Mouse (Mus musculus): ENCODE results near the gene Ptov1.
A peak's percentile ranks its signal among the peaks of the same experiment; 100 is the strongest.

Gene Ptov1

DNA sequence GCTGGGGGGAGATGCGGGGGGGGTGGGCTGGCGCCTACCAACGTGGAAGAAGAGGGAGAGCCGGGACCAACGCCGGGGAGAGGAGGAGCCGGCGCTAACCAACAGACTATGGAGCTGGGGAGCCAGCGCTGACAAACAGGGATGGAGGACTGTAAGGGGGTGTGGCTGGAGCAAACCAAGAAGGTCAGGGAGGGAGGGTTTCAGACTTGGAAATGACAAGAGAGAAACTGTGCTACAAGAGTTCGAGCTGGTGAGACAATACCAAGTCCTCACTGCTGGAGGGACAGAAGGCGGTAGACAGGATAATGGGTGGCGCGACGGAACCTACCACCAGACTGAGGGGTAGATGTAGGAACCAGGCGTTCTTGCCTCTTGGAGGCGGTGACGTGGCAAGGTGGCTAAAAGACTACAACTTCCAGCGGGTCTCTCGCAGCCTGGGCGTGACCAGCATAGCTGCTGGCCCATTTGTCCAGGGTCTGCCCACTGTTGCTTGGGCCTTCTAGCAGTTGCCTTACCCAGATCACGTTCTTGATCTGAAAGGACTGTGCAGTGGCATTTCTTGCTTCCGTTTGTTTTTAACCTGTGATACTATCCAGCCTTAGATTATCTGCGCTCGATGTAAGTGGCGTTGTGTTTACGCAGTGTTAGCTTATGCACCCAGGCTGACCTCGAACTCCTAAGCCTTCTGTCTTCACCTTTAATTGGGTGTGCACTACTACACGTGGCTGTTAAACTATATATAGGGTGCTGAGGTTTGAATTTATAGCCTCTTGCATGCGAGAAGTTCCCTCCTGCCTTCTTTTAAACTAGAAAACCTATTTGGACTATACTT is at the start of gene Ptov1:
Gene Ptov1, minus strand, starts transcription at position 92 of the 832 bp plus-strand sequence.
- DNase-seq (ENCODE audit: low read depth) = peak; percentile 89

- no peak for DNase-seq (ENCODE audit: low read depth)
Measured at GRCm38 (mm10) chr7:44919127-44919526, 49.5 kb upstream of the Ptov1 start.

- DNase-seq (ENCODE audit: low read depth) = no peak
Measured at GRCm38 (mm10) chr7:44918219-44918618, 48.6 kb upstream of the Ptov1 start.

DNA sequence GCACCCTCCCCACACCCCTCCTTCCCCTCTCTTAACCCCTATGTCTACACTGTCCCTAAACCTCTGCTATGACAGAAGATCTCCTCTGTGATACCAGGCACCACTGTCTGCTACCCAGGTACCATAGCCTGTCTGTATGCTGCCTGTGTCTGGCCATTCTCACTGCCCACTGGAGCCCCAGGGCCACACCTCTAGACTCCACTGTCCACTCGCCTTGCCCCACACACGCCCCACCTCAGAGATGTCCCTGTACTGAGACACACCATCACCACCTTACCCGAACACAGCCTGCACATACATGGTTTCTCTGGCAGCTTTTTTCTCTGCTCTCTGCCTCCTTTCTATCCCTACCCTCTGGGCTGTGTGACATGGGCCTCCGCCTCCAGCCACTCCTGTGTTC is 47.3 kb upstream of the Ptov1 start:
- no peak for DNase-seq (ENCODE audit: low read depth)

GRCm38 (mm10) chr7:44916191-44916590 is 46.6 kb upstream of the Ptov1 start:
- no peak for DNase-seq (ENCODE audit: low read depth)

- DNase-seq (ENCODE audit: low read depth) = no peak
Measured at GRCm38 (mm10) chr7:44915314-44915713, 45.7 kb upstream of the Ptov1 start.

GRCm38 (mm10) chr7:44914396-44914795 is 44.8 kb upstream of the Ptov1 start:
- DNase-seq (ENCODE audit: low read depth) = no peak

DNA sequence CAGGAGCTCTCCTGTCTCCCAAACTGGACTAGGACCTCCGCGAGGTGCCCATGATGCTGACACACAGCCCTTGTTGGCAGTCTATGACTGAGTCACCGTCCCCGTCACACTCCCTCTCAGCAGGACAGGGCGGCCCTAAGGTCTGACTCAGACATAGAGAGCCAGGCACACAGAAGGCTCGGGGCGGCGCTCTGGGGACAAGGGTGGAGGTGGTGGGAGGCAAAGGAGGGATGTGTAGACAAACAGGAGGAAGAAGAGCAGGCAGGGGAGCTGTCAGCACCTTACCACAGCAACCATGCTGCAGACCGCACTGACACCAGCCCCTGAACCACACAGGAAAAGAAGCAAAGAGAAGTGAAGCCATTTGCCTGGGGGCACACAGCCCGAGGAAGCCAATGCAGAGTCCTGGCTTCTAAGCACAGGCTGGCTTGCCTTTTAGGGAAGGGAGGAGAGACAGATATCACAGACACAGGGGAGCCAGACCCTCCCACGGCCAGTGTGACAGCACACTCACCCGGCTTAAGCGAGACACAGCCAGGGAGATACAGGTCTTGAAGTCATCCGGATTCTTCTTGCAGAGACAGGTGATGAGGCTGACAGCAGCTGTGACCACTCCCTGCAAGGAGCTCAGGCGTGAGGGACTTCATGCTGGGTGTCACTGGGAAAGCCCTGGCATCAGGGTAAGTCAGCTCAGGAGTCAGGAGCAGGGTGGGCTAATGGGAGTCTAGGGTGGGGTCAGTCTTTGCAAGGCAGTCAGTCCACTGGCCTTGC is 39.3 kb upstream of the Ptov1 start:
- DNase-seq (ENCODE audit: low read depth) = no peak

DNA sequence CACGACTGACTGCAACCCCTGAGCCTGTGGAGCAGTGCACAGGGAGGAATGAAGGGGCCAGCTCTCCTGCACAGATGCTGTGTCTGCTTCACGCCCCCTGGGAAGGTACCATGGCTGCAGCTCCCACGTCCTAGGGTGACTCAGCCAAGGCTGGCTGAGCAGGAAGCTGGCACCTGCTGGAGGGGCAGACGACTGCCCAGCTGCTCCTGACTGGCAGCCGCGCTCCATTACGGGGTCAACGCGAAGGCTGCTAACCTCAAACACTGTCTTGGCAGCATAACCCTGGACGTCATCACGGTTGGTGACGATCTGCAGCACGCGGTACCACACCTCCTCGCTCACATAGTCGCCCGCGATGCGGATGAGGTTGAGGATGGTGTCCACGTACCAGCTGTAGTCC is 35.8 kb upstream of the Ptov1 start:
- DNase-seq (ENCODE audit: low read depth) = no peak

DNA sequence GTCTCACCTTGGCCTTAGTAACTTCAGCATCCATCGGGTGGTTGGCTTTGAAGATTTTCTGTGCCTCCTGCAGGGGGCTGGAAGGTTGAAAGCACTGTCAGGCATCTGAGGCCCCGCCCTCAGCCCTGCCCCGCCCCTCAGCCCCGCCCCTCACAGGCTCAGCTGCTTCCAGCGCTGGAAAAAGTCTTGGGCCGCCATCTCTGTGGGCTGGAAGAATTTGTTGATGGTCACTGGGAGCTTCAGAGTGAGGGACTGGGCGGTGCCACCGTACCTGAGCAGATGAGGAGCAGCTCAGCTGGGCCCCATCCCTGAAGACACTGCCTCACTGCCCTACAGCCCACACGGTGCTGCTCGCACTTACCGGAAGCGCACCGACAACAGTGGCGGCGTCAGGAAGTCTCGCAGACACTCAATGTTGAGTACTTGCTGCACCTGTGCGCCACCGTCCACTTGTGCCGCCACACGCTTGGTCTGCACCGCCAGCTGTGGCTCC is 31.7 kb upstream of the Ptov1 start:
- DNase-seq (ENCODE audit: low read depth) = no peak

- no peak for DNase-seq (ENCODE audit: low read depth)
Measured at GRCm38 (mm10) chr7:44900632-44901031, 31.0 kb upstream of the Ptov1 start.

- no peak for DNase-seq (ENCODE audit: low read depth)
Measured at GRCm38 (mm10) chr7:44898607-44899006, 29.0 kb upstream of the Ptov1 start.

GRCm38 (mm10) chr7:44896499-44896898 is 26.9 kb upstream of the Ptov1 start:
- DNase-seq (ENCODE audit: low read depth) = no peak

DNA sequence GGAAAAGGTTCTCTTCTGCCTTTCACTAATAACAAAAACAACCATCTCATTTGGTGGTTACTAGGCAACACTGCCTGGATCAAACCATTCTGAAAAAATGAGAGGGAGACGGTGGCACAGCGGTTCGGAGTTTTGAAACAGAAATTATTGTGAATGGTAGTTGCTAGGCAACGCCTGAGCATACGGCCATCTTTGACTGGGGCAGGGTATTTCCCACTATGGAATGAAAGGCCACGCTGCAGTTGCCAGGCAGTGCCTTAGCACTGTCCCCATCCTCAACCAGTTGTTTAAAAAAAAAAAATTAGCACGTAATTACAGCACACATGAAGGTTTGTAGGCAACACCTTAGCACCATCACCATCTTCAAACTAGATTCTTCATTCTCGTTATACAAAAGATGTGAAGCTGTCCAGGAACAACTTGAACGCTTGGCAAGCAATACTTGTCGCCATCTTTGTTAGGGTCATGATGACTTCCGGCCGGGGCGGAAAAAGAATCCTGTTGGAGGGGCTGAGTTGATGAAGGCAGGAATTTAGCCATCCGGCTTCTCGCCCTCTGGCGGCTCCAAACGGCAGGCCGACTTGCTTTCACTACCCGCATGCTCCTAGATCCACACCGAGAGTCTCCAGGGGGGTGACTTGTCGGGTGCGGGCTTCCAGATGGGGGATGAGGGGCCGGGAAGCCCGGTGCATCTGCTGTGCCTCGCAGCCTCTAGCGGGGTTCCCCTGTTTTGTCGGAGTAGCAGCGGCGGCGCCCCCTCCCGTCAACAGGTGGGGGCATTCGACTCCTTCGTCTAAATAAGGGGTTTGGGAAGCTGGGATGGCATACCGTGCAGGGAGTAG is 26.2 kb upstream of the Ptov1 start, which contains the start of gene Fuz:
Gene Fuz, plus strand, starts transcription at position 487 of the 842 bp plus-strand sequence.
- peak; percentile 87 for DNase-seq (ENCODE audit: low read depth)

DNA sequence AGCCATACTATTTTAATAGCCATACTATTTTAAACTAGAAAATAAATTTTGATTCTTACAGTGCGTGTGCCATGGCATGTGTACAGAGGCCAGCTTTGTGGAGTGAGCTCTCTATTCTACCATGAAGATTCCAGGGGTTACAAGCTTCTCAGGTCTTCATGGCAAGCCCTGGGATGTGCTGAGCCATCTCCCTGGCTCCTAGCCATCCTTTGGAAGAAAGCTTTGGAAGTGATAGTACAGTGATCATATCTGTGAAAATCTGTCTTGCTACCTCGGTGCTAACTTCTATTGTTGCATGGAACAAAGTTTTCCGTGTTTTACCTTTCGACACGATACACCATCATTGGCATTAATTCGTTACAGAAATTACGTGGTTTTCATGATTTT is 25.6 kb upstream of the Ptov1 start:
- DNase-seq (ENCODE audit: low read depth) = no peak

- no peak for DNase-seq (ENCODE audit: low read depth)
Measured at GRCm38 (mm10) chr7:44894175-44894574, 24.6 kb upstream of the Ptov1 start.

- no peak for DNase-seq (ENCODE audit: low read depth)
Measured at GRCm38 (mm10) chr7:44893197-44893596, 23.6 kb upstream of the Ptov1 start.

DNA sequence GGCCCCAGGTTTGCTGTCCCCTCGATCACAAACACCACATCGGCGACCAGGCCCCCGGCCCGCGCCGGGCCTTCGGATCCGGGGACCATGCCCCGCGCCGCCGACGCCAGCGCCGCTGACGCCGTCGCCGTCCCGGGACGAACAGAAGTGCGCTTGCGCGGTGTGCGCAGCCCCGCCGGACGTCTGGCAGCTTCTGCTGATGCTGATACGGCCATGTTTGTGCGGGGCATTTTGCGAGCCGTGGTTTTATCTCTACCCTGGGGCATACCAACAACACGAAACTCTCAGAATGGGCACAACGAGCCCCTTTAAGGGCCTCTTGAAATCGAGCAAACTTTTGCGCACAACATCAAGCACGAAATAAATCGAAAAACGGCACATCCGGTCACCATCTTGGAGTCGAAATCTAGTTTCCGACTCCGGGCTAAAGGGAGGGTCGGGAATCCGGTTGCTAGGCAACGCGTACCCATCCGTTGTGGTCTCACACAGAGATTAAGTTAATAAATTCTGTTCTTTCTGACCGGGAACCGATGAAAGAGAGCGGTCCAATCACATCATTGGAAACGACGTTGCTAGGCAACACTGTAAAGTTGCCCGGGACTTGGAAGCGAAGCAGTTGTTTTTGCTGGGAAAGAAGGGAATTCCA is 22.8 kb upstream of the Ptov1 start, which contains the start of gene Med25:
Gene Med25, minus strand, starts transcription at position 437 of the 646 bp plus-strand sequence.
- peak; percentile 74 for DNase-seq (ENCODE audit: low read depth)

- DNase-seq (ENCODE audit: low read depth) = no peak
Measured at GRCm38 (mm10) chr7:44891611-44892010, 22.0 kb upstream of the Ptov1 start.

- DNase-seq (ENCODE audit: low read depth) = no peak
Measured at GRCm38 (mm10) chr7:44890737-44891136, 21.1 kb upstream of the Ptov1 start.

DNA sequence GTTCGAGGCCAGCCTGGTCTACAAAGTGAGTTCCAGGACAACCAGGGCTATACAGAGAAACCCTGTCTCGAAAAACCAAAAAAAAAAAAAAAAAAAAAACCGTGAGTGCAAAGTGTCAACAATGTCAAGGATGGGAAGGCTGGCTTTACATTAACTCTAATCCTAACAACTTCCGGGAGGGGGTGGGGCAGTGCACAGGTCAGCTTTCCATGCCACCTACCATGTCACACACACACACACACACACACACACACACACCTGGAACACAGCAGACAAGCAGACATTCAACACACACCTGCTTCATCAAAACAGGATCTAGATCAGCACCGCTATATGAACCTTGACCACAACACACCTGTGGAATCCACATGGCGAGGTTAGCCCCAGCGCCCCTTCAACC is 20.6 kb upstream of the Ptov1 start:
- no peak for DNase-seq (ENCODE audit: low read depth)
